Mouse (Mus musculus): Measurements from ENCODE around the gene Fam110a.

- TF ChIP-seq POLR2A (IDR thresholded peaks at IDR 0.05; ENCODE audit: low read depth, low read length), result no peak
- TF ChIP-seq CTCF (IDR thresholded peaks at IDR 0.05; ENCODE audit: borderline replicate concordance, insufficient read depth, low read length), result no peak
Measured at GRCm38 (mm10) chr2:152012222-152012621, 32.2 kb upstream of the Fam110a start.

Data from embryonic fibroblast, embryonic 13.5 days (primary cell).